ENCODE assay signal across 18 mouse cellular contexts in the genomic region with DNA sequence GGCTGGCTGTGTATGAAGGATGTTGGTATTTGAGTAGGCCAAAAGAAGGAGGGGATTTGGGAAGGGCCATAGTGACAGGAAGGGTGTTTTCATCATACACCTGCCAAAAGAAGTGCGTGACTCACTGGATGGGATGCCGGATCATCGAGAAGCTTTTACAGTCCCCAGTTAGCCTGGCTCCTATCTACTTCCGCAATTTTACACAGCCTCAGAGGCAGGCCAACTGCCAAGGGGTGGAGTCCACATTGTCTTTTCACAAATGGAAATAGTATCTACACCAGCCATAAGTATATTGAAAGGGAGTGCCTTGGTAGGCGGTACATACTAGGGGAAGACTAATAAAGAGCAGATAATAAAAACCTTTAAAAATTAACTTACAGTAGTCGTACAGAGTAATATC.
A peak's percentile ranks its signal among the peaks of the same experiment; 100 is the strongest.
DNase-seq lines count a peak whose midpoint lies in the region; ATAC-seq and TF ChIP-seq lines count a peak whose summit lies in the region.
"Had no signal": no experiment of that assay in that cellular context is flagged by ENCODE, and none has a peak within 500 bp of the region (broad histone marks: within the 10 kb centered on the region; RNA-seq: fewer than 3 reads in every experiment).

No protein-coding gene starts in this region.

- no peak overlapping the region for H3K4me3 ChIP-seq in gastrocnemius, adult 2 months
- H3K4me3 ChIP-seq in MEL (ENCODE audit: control insufficient read depth in 1 of 2, insufficient read depth in 1 of 2, low read depth in 2 of 2, low read length in 2 of 2), result peak overlapping the region in 1 of 2 experiments; percentile 69; a peak in 2 of 4 replicates
- H3K4me3 ChIP-seq: kidney, embryonic 15.5 days; limb, embryonic 13.5 days; neural tube, embryonic 12.5 days had no signal

- H3K36me3 ChIP-seq in MEL (ENCODE audit: control insufficient read depth in 1 of 2, insufficient read depth in 2 of 2, low read length in 2 of 2), result peaks cover 0 to 12% of the 10 kb centered on the region in 2 experiments; a peak in 2 of 4 replicates
- H3K36me3 ChIP-seq: kidney, embryonic 15.5 days; limb, embryonic 13.5 days; neural tube, embryonic 12.5 days had no signal

- TF ChIP-seq EP300 in MEL (IDR thresholded peaks at IDR 0.05; ENCODE audit: low read depth in 1 of 2, low read length in 2 of 2), result peak; percentile 70 to 81

- H3K9me3 ChIP-seq in MEL (replicated peaks; ENCODE audit: insufficient read depth, low read length), result no peaks in the 10 kb centered on the region
- H3K9me3 ChIP-seq: kidney, embryonic 15.5 days; limb, embryonic 13.5 days; neural tube, embryonic 12.5 days had no signal

- no peak for TF ChIP-seq RAD21 in MEL (IDR thresholded peaks at IDR 0.05; ENCODE audit: low read depth, low read length)

- peak; percentile 85 for ATAC-seq in megakaryocyte progenitor cell, adult 5-6 weeks (replicated peaks; ENCODE audit: poor library complexity)
- ATAC-seq: activated CD4-positive, CD25-positive, alpha-beta regulatory T cell, adult 4 months; forebrain, postnatal 0 days; hindbrain, embryonic 16.5 days; midbrain, embryonic 16.5 days had no signal

- TF ChIP-seq CTCF in gastrocnemius, adult 2 months (IDR thresholded peaks at IDR 0.05), result no peak
- TF ChIP-seq CTCF in MEL (IDR thresholded peaks at IDR 0.05 in 2 of 3, conservative IDR thresholded peaks at IDR 0.05 in 1 of 3; ENCODE audit: control insufficient read depth in 1 of 3, insufficient read depth in 1 of 3, low read depth in 2 of 3, low read length in 3 of 3, poor library complexity in 1 of 3, severe bottlenecking in 1 of 3), result no peak

- TF ChIP-seq POLR2A in MEL (IDR thresholded peaks at IDR 0.05; ENCODE audit: control insufficient read depth in 1 of 2, insufficient read depth in 1 of 2, low read depth in 1 of 2, low read length in 2 of 2, poor library complexity in 1 of 2), result 0 out of 4 replicates have a peak, but pooled peaks of 1 of the 2 experiments have one; percentile 34

- no peaks in the 10 kb centered on the region for H3K27me3 ChIP-seq in MEL (ENCODE audit: control insufficient read depth in 1 of 2, insufficient read depth in 2 of 2, low read length in 2 of 2)
- H3K27me3 ChIP-seq: neural tube, embryonic 12.5 days had no signal

- DNase-seq in gastrocnemius, adult 2 months, result peak; percentile 19
- no peak for DNase-seq in gastrocnemius, postnatal 14 days
- DNase-seq in MEL (ENCODE audit: low read depth, low spot score), result peak; percentile 97
- peak; percentile 9 to 27 for DNase-seq in heart, postnatal 36 days
- DNase-seq in cerebellum, postnatal 36 days, result no peak
- DNase-seq in ovary, postnatal 36 days (ENCODE audit: low spot score), result no peak
- DNase-seq in ovary, postnatal 10 days (ENCODE audit: low spot score), result no peak
- DNase-seq: cerebellum, adult 11 months; forebrain, postnatal 0 days; retina, postnatal 1 day; thymus, postnatal 4 days had no signal

- H3K4me1 ChIP-seq in MEL (ENCODE audit: control insufficient read depth in 1 of 2, insufficient read depth in 2 of 2, low read length in 2 of 2), result peaks cover 0 to 12% of the 10 kb centered on the region in 2 experiments; a peak in 3 of 4 replicates
- H3K4me1 ChIP-seq: kidney, embryonic 15.5 days; limb, embryonic 13.5 days; neural tube, embryonic 12.5 days had no signal

- no peaks in the 10 kb centered on the region for H3K79me2 ChIP-seq in MEL (ENCODE audit: control insufficient read depth, insufficient read depth, low read length, poor library complexity)

- intact Hi-C loops in gastrocnemius, adult 2 months (cut with DNase I), result no loop called here
- intact Hi-C loops in gastrocnemius, postnatal 14 days (cut with DNase I; ENCODE audit: low total_unique reads), result no loop called here
- intact Hi-C loops in heart, postnatal 36 days (cut with DNase I), result no loop called here

- no peak overlapping the region for H3K27ac ChIP-seq in gastrocnemius, adult 2 months
- H3K27ac ChIP-seq in MEL (ENCODE audit: control insufficient read depth, low read depth, low read length), result peak overlapping the region; percentile 91
- H3K27ac ChIP-seq: kidney, embryonic 15.5 days; limb, embryonic 13.5 days; neural tube, embryonic 12.5 days had no signal

- H3K9ac ChIP-seq in MEL (ENCODE audit: control insufficient read depth, low read depth, low read length, poor library complexity, severe bottlenecking), result peak overlapping the region; percentile 47
- H3K9ac ChIP-seq: forebrain, postnatal 0 days; kidney, embryonic 15.5 days; limb, embryonic 13.5 days; neural tube, embryonic 12.5 days had no signal

TF ChIP-seq in MEL, 35 proteins besides CTCF, POLR2A, EP300 and RAD21:
- peak; percentile 36; the same call in 1 of the 2 replicates for TF ChIP-seq NELFE (IDR thresholded peaks at IDR 0.05; ENCODE audit: low read depth, low read length)
- no peak for TF ChIP-seq E2F4 (IDR thresholded peaks at IDR 0.05; ENCODE audit: borderline replicate concordance, low read depth, low read length)
- TF ChIP-seq TBP (IDR thresholded peaks at IDR 0.05; ENCODE audit: low read depth, low read length), result peak; percentile 69
- no peak for TF ChIP-seq MAX (IDR thresholded peaks at IDR 0.05; ENCODE audit: low read length)
- TF ChIP-seq MYB (IDR thresholded peaks at IDR 0.05; ENCODE audit: low read depth, low read length), result 0 out of 2 replicates have a peak, but pooled peaks have one; percentile 53
- no peak for TF ChIP-seq CHD2 (IDR thresholded peaks at IDR 0.05; ENCODE audit: low read length)
- TF ChIP-seq USF1 (IDR thresholded peaks at IDR 0.05; ENCODE audit: low read depth, low read length), result no peak
- no peak for TF ChIP-seq USF2 (IDR thresholded peaks at IDR 0.05; ENCODE audit: borderline replicate concordance in 1 of 2, insufficient read depth in 1 of 2, low read depth in 1 of 2, low read length in 2 of 2)
- peak; percentile 74 for TF ChIP-seq ELF1 (IDR thresholded peaks at IDR 0.05; ENCODE audit: low read depth, low read length)
- peak; percentile 16; the same call in 1 of the 2 replicates for TF ChIP-seq TAL1 (IDR thresholded peaks at IDR 0.05; ENCODE audit: low read length)
- TF ChIP-seq BHLHE40 (IDR thresholded peaks at IDR 0.05; ENCODE audit: borderline replicate concordance, low read depth, low read length), result no peak
- TF ChIP-seq ETS1 (IDR thresholded peaks at IDR 0.05; ENCODE audit: low read depth, low read length), result peak; percentile 67
- TF ChIP-seq GABPA (IDR thresholded peaks at IDR 0.05; ENCODE audit: low read depth, low read length), result no peak
- no peak for TF ChIP-seq ZKSCAN1 (IDR thresholded peaks at IDR 0.05; ENCODE audit: low read depth, low read length)
- TF ChIP-seq KAT2A (conservative IDR thresholded peaks at IDR 0.05; ENCODE audit: low read depth, low read length), result no peak
- no peak for TF ChIP-seq MAZ (IDR thresholded peaks at IDR 0.05; ENCODE audit: low read depth, low read length)
- no peak for TF ChIP-seq MAFK (IDR thresholded peaks at IDR 0.05; ENCODE audit: borderline replicate concordance, low read depth, low read length)
- TF ChIP-seq POLR2AphosphoS5 (IDR thresholded peaks at IDR 0.05; ENCODE audit: borderline replicate concordance, low read depth, low read length), result no peak
- no peak for TF ChIP-seq SMC3 (IDR thresholded peaks at IDR 0.05; ENCODE audit: low read depth, low read length)
- no peak for TF ChIP-seq RCOR1 (IDR thresholded peaks at IDR 0.05; ENCODE audit: low read depth, low read length)
- TF ChIP-seq SIN3A (IDR thresholded peaks at IDR 0.05; ENCODE audit: low read length), result peak; percentile 56; the same call in 1 of the 2 replicates
- TF ChIP-seq MYC (IDR thresholded peaks at IDR 0.05; ENCODE audit: low read depth, low read length), result 0 out of 2 replicates have a peak, but pooled peaks have one; percentile 56
- TF ChIP-seq GATA1 (IDR thresholded peaks at IDR 0.05; ENCODE audit: low read depth, low read length), result peak; percentile 63
- TF ChIP-seq UBTF (IDR thresholded peaks at IDR 0.05; ENCODE audit: borderline replicate concordance, insufficient read depth, low read depth, low read length), result no peak
- TF ChIP-seq TCF12 (IDR thresholded peaks at IDR 0.05; ENCODE audit: low read depth, low read length), result peak; percentile 42; the same call in 1 of the 2 replicates
- TF ChIP-seq NRF1 (IDR thresholded peaks at IDR 0.05; ENCODE audit: insufficient read depth, low read depth, low read length, poor library complexity, severe bottlenecking), result no peak

Comparison
In these comparisons a context has a peak if more than half of its experiments do, and no peak if none do; other contexts are left out.
1. DNase-seq: peak in gastrocnemius, adult 2 months (single experiment), MEL (single experiment) and heart, postnatal 36 days (2 of 2); none in gastrocnemius, postnatal 14 days (single experiment), cerebellum, postnatal 36 days (0 of 2), ovary, postnatal 36 days (single experiment) and ovary, postnatal 10 days (single experiment).